ENCODE assay signal across 24 mouse cellular contexts in the genomic region with DNA sequence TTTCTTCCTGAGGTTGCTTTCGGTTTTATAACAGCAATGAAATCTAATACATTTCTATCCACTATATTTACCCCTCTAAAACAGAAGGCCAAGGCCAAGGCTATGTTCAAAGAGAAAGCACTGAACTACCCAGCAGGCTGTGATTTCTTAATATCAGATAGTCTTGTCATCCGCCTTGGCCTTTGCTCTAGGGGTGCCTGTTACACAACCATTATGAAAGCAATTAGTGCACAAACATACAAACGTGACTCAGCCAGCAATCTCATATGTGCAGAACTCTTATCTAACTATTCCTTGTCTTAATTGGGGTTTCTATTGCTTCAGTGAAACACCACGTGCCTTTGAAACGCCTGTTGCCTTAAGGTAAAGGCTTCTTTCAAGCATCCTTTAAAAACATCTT. TPM values are rescaled to one million over a fixed set of nuclear protein-coding genes. Genes with fewer than 3 reads are reported as not detected.
DNase-seq lines count a peak whose midpoint lies in the region; ATAC-seq and TF ChIP-seq lines count a peak whose summit lies in the region.
"Had no signal": no experiment of that assay in that cellular context is flagged by ENCODE, and none has a peak within 500 bp of the region (broad histone marks: within the 10 kb centered on the region; RNA-seq: fewer than 3 reads in every experiment).

No protein-coding gene starts in this region.

- peak; percentile 79 to 92 for DNase-seq in adrenal gland, adult (ENCODE audit: inconsistent age in 2 of 2, low spot score in 1 of 2)
- no peak for DNase-seq in adrenal gland, postnatal 25 days
- peak; percentile 39 for DNase-seq in lung, postnatal 25 days (ENCODE audit: low spot score)
- no peak for DNase-seq in lung, adult 2 months
- peak; percentile 59 for DNase-seq in adrenal gland, postnatal 14 days
- DNase-seq in thymus, postnatal 10 days (ENCODE audit: low spot score in 2 of 2): no peak
- no peak for DNase-seq in right cerebral cortex, postnatal 14 days
- DNase-seq: cerebellum, adult 11 months; cerebellum, postnatal 10 days; embryo, embryonic 11 days; heart, postnatal 14 days; kidney, postnatal 4 days; layer of hippocampus, adult 9-11 months had no signal

- H3K4me1 ChIP-seq in lung, adult 2 months (ENCODE audit: control insufficient read depth, insufficient read depth, low read length): no peaks in the 10 kb centered on the region; the same call in 1 of the 2 replicates
- H3K4me1 ChIP-seq: hindbrain, embryonic 13.5 days; limb, embryonic 12.5 days; neural tube, embryonic 15.5 days had no signal

- WGBS in lung, adult 2 months: 67% methylated on average over 5 of the region's 5 CpGs

- no peak for TF ChIP-seq POLR2A in lung, adult 2 months (IDR thresholded peaks at IDR 0.05; ENCODE audit: borderline replicate concordance, extremely low read depth, low read depth, low read length)

- TF ChIP-seq CTCF in lung, adult 2 months (IDR thresholded peaks at IDR 0.05; ENCODE audit: insufficient read depth, low read length): no peak

- ATAC-seq in megakaryocyte, adult 5-6 weeks (ENCODE audit: poor library complexity, severe bottlenecking): peak; percentile 24; the same call in 1 of the 2 replicates
- ATAC-seq: activated CD4-positive, CD25-positive, alpha-beta regulatory T cell, adult 4 months; CD4-positive, CD25-positive, alpha-beta regulatory T cell, adult 4 months; forebrain, embryonic 16.5 days; inflammation-experienced regulatory T-cells, adult 6 months; midbrain, embryonic 16.5 days had no signal

- no peak overlapping the region for H3K4me3 ChIP-seq in lung, adult 2 months (replicated peaks; ENCODE audit: extremely low read depth, low read depth, low read length)
- H3K4me3 ChIP-seq: hindbrain, embryonic 13.5 days; limb, embryonic 12.5 days; liver, embryonic 15.5 days; megakaryocyte, embryonic 14.5 days; neural tube, embryonic 15.5 days had no signal

RNA-seq across cellular contexts. Expression of a gene that starts 5.9 kb away (rescaled TPM):
- 103 and 108 TPM in 2 replicates for total RNA-seq in adrenal gland, postnatal 25 days (2021)
- polyA plus RNA-seq in lung, adult 2 months (2012; rRNA removed): 44.8 and 48.8 TPM in 2 replicates
- 88.3 and 95.3 TPM in 2 replicates for total RNA-seq in adrenal gland, postnatal 14 days (2021)
- total RNA-seq in megakaryocyte, adult 5-6 weeks (2015): 100 and 109 TPM in 2 replicates
- total RNA-seq in megakaryocyte, adult 5-6 weeks (2017): 55.4 and 60.2 TPM in 2 replicates

RNA-seq across cellular contexts. Expression of a gene that starts 27.9 kb away (rescaled TPM):
- total RNA-seq in adrenal gland, postnatal 25 days (2021): 99.8 and 120 TPM in 2 replicates
- 10.7 and 20.7 TPM in 2 replicates for polyA plus RNA-seq in lung, adult 2 months (2012; rRNA removed)
- total RNA-seq in adrenal gland, postnatal 14 days (2021): 80.9 and 91.3 TPM in 2 replicates
- 76.1 and 87.3 TPM in 2 replicates for total RNA-seq in megakaryocyte, adult 5-6 weeks (2015)
- 88.7 and 89.0 TPM in 2 replicates for total RNA-seq in megakaryocyte, adult 5-6 weeks (2017)

RNA-seq across cellular contexts. Expression of a gene that starts 33.8 kb away (rescaled TPM):
- total RNA-seq in adrenal gland, postnatal 25 days (2021): 4.1 and 5.6 TPM in 2 replicates
- polyA plus RNA-seq in lung, adult 2 months (2012; rRNA removed): 0.50 and 1.1 TPM in 2 replicates
- total RNA-seq in adrenal gland, postnatal 14 days (2021): 7.6 and 8.2 TPM in 2 replicates
- 87.6 and 98.3 TPM in 2 replicates for total RNA-seq in megakaryocyte, adult 5-6 weeks (2015)
- total RNA-seq in megakaryocyte, adult 5-6 weeks (2017): 83.9 and 94.2 TPM in 2 replicates

RNA-seq across cellular contexts. Expression of a gene that starts 37.8 kb away (rescaled TPM):
- 44.9 and 47.9 TPM in 2 replicates for total RNA-seq in adrenal gland, postnatal 25 days (2021)
- polyA plus RNA-seq in lung, adult 2 months (2012; rRNA removed): 24.3 and 28.2 TPM in 2 replicates
- 40.7 and 45.7 TPM in 2 replicates for total RNA-seq in adrenal gland, postnatal 14 days (2021)
- 27.7 and 30.3 TPM in 2 replicates for total RNA-seq in megakaryocyte, adult 5-6 weeks (2015)
- 25.7 and 29.7 TPM in 2 replicates for total RNA-seq in megakaryocyte, adult 5-6 weeks (2017)

Comparison
In these comparisons a context has a peak if more than half of its experiments do, and no peak if none do; other contexts are left out.
1. DNase-seq: peak in adrenal gland, adult (2 of 2), lung, postnatal 25 days (single experiment) and adrenal gland, postnatal 14 days (single experiment); none in adrenal gland, postnatal 25 days (single experiment), lung, adult 2 months (single experiment), thymus, postnatal 10 days (0 of 2) and right cerebral cortex, postnatal 14 days (single experiment).